In the genomic region with DNA sequence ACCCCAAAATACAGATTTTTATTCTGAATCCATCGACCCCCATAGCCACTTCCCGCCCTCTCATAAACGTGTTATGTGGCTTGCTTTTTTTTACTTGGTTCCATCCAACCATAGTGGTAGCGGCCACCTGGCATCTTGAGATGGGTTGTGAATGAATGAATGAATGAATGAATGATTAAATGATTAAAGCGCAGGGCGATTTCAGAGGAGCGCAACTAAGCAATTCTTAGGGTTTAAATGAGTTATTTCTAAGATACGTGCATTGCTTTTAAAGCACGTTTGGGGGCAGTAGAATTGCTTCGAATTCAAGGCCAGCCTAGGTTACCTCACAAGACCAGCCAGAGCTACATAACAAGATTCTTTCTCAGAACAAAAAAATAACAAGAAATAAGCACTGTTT, we compare ENCODE assay signal across 8 mouse cellular contexts. TPM values are rescaled to one million over a fixed set of nuclear protein-coding genes. Genes with fewer than 3 reads are reported as not detected.
A peak's percentile ranks its signal among the peaks of the same experiment; 100 is the strongest.
DNase-seq lines count a peak whose midpoint lies in the region; ATAC-seq and TF ChIP-seq lines count a peak whose summit lies in the region.

No protein-coding gene starts in this region.

- DNase-seq in left cerebral cortex, adult 2 months (ENCODE audit: extremely low spot score in 1 of 2, low spot score in 2 of 2), result no peak
- no peak for DNase-seq in left cerebral cortex, adult 9 months (ENCODE audit: low spot score in 2 of 2)
- peak; percentile 58 for DNase-seq in MEL-GATA-1-ER (ENCODE audit: extremely low read depth, low read depth)
- DNase-seq in hindlimb bud, embryonic 11.5 days (ENCODE audit: extremely low spot score, low read depth, low spot score), result peak; percentile 3
- peak; percentile 33 for DNase-seq in midbrain, postnatal 0 days (ENCODE audit: low spot score)
- no peak for DNase-seq in adrenal gland, postnatal 4 days (ENCODE audit: low spot score in 2 of 2)
- no peak for DNase-seq in kidney, postnatal 36 days

- no peaks in the 10 kb centered on the region for H3K36me3 ChIP-seq in embryonic facial prominence, embryonic 12.5 days
- no peaks in the 10 kb centered on the region for H3K36me3 ChIP-seq in midbrain, postnatal 0 days (ENCODE audit: insufficient read depth, low read length)

- intact Hi-C loops in left cerebral cortex, adult 2 months (cut with DNase I), result loop anchor here (10.0 kb wide), 2 partner anchors 245 to 525 kb away; a partner anchor contains a TSS

- no peaks in the 10 kb centered on the region for H3K9me3 ChIP-seq in embryonic facial prominence, embryonic 12.5 days
- H3K9me3 ChIP-seq in midbrain, postnatal 0 days (ENCODE audit: low read length), result no peaks in the 10 kb centered on the region

- H3K4me1 ChIP-seq in embryonic facial prominence, embryonic 12.5 days, result no peaks in the 10 kb centered on the region
- H3K4me1 ChIP-seq in midbrain, postnatal 0 days (ENCODE audit: insufficient read depth, low read length), result no peaks in the 10 kb centered on the region

- no peak for ATAC-seq in embryonic facial prominence, embryonic 12.5 days (ENCODE audit: insufficient number of reproducible peaks, insufficient read depth, low FRiP score, low TSS enrichment)
- ATAC-seq in midbrain, postnatal 0 days (ENCODE audit: low FRiP score), result peak; percentile 10; the same call in 1 of the 2 replicates

- peak overlapping the region; percentile 60 for H3K4me3 ChIP-seq in left cerebral cortex, adult 2 months
- H3K4me3 ChIP-seq in embryonic facial prominence, embryonic 12.5 days, result peak overlapping the region; percentile 55
- peak overlapping the region; percentile 54 for H3K4me3 ChIP-seq in midbrain, postnatal 0 days (ENCODE audit: low read depth, low read length)

- H3K27ac ChIP-seq in left cerebral cortex, adult 2 months, result peak overlapping the region; percentile 90
- peak overlapping the region; percentile 90; the same call in 1 of the 2 replicates for H3K27ac ChIP-seq in embryonic facial prominence, embryonic 12.5 days
- peak overlapping the region; percentile 84 for H3K27ac ChIP-seq in midbrain, postnatal 0 days (ENCODE audit: low read depth, low read length)

- H3K9ac ChIP-seq in embryonic facial prominence, embryonic 12.5 days, result peak overlapping the region; percentile 72
- H3K9ac ChIP-seq in midbrain, postnatal 0 days (replicated peaks; ENCODE audit: low read length, poor library complexity, severe bottlenecking), result peak overlapping the region; percentile 66

- no peak; the same call in 1 of the 2 replicates for TF ChIP-seq CTCF in left cerebral cortex, adult 2 months (IDR thresholded peaks at IDR 0.05)
- TF ChIP-seq CTCF in midbrain, postnatal 0 days (IDR thresholded peaks at IDR 0.05), result peak; percentile 37

- no peaks in the 10 kb centered on the region for H3K27me3 ChIP-seq in embryonic facial prominence, embryonic 12.5 days
- no peaks in the 10 kb centered on the region for H3K27me3 ChIP-seq in midbrain, postnatal 0 days (ENCODE audit: insufficient read depth, low read length)

- peak overlapping the region; percentile 43 for H3K4me2 ChIP-seq in embryonic facial prominence, embryonic 12.5 days (replicated peaks)
- H3K4me2 ChIP-seq in midbrain, postnatal 0 days (ENCODE audit: low read depth, low read length, poor library complexity, severe bottlenecking), result peak overlapping the region; percentile 42

- 21% methylated on average over 10 of the region's 10 CpGs for WGBS in embryonic facial prominence, embryonic 12.5 days
- 26% methylated on average over 10 of the region's 10 CpGs for WGBS in midbrain, postnatal 0 days

RNA-seq across cellular contexts. Expression of a gene that starts 0.8 kb away (rescaled TPM):
- 100 to 1,000 TPM; 128 to 134 TPM for total RNA-seq in left cerebral cortex, adult 2 months (2021)
- 47.8 and 51.1 TPM in 2 replicates for polyA plus RNA-seq in embryonic facial prominence, embryonic 12.5 days (2016; fragmentation: Nextera tagmentation; extraction: Ambion mirVana)
- 89.2 and 106 TPM in 2 replicates for total RNA-seq in midbrain, postnatal 0 days (2014; rRNA removed)
- 52.7 and 53.0 TPM in 2 replicates for polyA plus RNA-seq in midbrain, postnatal 0 days (2015; fragmentation: Nextera tagmentation; extraction: Ambion mirVana)
- total RNA-seq in adrenal gland, postnatal 4 days (2021), result 10 to 100 TPM; 45.2 to 49.4 TPM

Comparison
In these comparisons a context has a peak if more than half of its experiments do, and no peak if none do; other contexts are left out.
1. DNase-seq: peak in MEL-GATA-1-ER (single experiment), hindlimb bud, embryonic 11.5 days (single experiment) and midbrain, postnatal 0 days (single experiment); none in left cerebral cortex, adult 2 months (0 of 2), left cerebral cortex, adult 9 months (0 of 2), adrenal gland, postnatal 4 days (0 of 2) and kidney, postnatal 36 days (0 of 2).
2. Peak in every context shown above with its lines, with median percentiles within 50 percentile points of each other: H3K27ac ChIP-seq and H3K4me3 ChIP-seq.